Mouse (Mus musculus) embryonic fibroblast, embryonic 13.5 days (primary cell): Measurements from ENCODE around the gene Ing2.

Experiments
- CTCF ChIP-seq: IDR thresholded peaks from 2 replicates; pipeline ENCODE4 v1.5.1; 2011; ENCODE audit warnings: mild to moderate bottlenecking, control low read depth, low read length, moderate library complexity, borderline replicate concordance; ENCODE audit not compliant: insufficient read depth
- POLR2A ChIP-seq: IDR thresholded peaks from 2 replicates; pipeline ENCODE4 v1.6.1; 2011; ENCODE audit warnings: low read depth, mild to moderate bottlenecking, control low read depth, low read length, moderate library complexity

- TF ChIP-seq POLR2A: no peak
- no peak for TF ChIP-seq CTCF
These were observed 12.6 kb downstream of the Ing2 start for GRCm38 (mm10) chr8:47662716-47663115.
